Mouse (Mus musculus): ENCODE data around the gene Ccdc8.
"Not testable (repeated sequence)": the region's sequence is repeated elsewhere in the genome, so short reads cannot be mapped to it uniquely, and the experiment has no call there.

Gene Ccdc8

GRCm38 (mm10) chr7:16992451-16992807, at the start of gene Ccdc8:
TSS of gene Ccdc8 (plus strand) at chr7:16992708.
- no peak for DNase-seq (ENCODE audit: low spot score)

DNA sequence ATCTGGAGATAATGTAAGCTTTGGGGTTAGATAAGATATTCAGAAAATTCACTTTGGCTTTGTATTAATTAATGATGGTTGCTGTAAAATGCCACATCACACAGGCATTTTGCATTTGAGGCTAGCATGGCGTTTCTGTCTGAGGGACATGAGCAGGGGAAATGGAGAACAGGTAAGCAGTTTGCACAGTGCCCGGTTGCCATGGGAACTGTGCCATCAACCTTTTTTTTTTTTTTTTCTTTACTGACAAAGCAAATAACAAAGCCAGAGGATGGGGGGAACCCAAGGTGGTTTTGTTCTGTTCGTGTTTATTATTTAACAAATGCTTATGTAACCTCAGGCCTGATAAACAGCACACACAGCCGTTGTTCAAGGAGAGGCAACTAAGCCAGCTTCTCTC, 49.6 kb upstream of the Ccdc8 start:
- DNase-seq (ENCODE audit: low spot score): no peak

- no peak for DNase-seq (ENCODE audit: low spot score)
Observed at GRCm38 (mm10) chr7:16944061-16944807, 48.3 kb upstream of the Ccdc8 start, which contains the start of gene Pnmal2. TSS of gene Pnmal2 (plus strand) at chr7:16944682.

- no peak for DNase-seq (ENCODE audit: low spot score)
Observed at GRCm38 (mm10) chr7:16944808-16945315, 47.6 kb upstream of the Ccdc8 start.

- DNase-seq (ENCODE audit: low spot score): no peak
Observed at GRCm38 (mm10) chr7:16945419-16945818, 47.1 kb upstream of the Ccdc8 start.

- DNase-seq (ENCODE audit: low spot score): no peak
Observed at GRCm38 (mm10) chr7:16946441-16947348, 45.8 kb upstream of the Ccdc8 start.

- no peak for DNase-seq (ENCODE audit: low spot score)
Observed at GRCm38 (mm10) chr7:16947349-16947895, 45.1 kb upstream of the Ccdc8 start.

GRCm38 (mm10) chr7:16947959-16948361, 44.5 kb upstream of the Ccdc8 start:
- no peak for DNase-seq (ENCODE audit: low spot score)

DNA sequence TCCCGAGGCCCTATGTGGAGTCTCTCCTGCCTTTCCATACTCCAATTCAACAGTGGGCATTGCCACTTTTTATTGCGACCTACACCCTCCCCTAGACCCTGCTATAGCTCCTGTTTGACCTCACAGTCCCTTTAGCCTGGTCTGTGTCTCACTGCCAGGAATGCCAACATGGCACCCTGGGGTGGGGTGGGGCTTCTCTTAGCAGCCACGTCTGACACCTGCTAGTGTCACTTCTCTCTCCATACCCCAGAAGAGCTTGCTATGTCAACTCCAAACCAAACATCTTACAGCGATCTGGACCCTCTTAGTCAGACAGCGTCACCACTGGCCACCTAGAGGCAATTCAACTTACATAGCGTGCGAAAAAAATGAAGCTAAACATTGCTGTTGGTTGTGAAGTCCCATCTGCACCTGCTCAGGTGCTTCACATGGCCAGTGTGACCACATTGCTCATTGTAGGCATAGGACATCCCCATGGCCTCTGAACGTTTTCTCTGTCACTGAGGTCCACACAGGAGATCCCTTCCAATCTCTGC, 43.5 kb upstream of the Ccdc8 start:
- DNase-seq (ENCODE audit: low spot score): no peak

- no peak for DNase-seq (ENCODE audit: low spot score)
Observed at GRCm38 (mm10) chr7:16949908-16950841, 42.3 kb upstream of the Ccdc8 start.

DNA sequence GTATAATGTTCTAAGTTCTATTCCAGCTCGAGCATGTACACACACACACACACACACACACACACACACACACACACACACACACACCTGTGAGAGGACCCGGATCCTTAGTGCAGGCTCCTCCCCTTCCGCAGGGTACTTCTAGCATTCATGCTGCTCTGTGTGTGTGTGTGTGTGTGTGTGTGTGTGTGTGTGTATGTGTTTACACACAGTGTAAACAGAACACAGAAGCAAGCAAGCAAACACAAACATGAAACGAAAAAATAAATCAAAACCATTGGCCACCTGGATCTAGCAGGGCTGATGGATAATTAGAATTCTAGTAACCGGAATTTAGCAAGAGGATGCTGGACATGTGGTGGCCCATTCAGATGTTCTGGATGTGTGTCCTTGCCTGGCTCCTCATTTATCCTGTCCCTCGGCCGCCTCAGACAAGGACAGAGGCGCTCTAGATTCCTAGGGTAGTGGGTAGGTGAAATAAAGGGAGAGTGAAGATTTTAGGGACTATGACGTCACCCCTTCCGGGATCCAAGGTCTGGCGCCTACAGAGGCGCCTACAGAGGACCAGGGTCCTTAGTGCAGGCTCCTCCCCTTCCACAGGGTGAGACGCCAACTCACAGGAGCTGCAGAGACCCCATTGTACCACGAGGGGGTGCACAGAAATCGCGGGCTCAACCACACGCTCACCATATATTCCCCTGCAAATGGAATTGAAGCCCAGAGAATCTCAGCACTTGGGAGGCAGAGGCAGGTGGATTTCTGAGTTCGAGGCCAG, 41.5 kb upstream of the Ccdc8 start:
- DNase-seq (ENCODE audit: low spot score): no peak

GRCm38 (mm10) chr7:16953776-16954175, 38.7 kb upstream of the Ccdc8 start:
- not testable (repeated sequence) for DNase-seq (ENCODE audit: low spot score)

DNA sequence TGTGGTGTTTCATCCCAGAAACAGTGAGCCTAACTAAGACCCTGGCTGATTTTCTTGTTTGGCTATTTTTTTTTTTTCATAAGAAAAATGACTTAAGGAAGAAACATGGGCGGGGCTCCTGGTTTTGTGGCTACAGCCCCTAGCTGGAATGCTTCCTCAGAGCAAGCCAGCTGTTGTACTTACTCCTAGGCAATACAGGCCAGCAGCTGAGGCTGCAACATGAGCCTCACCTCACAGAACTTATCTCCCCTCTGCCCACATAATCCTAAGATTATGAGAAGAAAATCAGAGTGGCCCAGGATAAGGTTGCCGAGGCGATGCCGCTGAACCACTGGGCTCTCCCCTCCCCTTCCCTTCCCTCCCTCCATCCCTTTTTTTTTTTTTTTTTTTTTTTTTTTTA, 36.8 kb upstream of the Ccdc8 start:
- no peak for DNase-seq (ENCODE audit: low spot score)

DNA sequence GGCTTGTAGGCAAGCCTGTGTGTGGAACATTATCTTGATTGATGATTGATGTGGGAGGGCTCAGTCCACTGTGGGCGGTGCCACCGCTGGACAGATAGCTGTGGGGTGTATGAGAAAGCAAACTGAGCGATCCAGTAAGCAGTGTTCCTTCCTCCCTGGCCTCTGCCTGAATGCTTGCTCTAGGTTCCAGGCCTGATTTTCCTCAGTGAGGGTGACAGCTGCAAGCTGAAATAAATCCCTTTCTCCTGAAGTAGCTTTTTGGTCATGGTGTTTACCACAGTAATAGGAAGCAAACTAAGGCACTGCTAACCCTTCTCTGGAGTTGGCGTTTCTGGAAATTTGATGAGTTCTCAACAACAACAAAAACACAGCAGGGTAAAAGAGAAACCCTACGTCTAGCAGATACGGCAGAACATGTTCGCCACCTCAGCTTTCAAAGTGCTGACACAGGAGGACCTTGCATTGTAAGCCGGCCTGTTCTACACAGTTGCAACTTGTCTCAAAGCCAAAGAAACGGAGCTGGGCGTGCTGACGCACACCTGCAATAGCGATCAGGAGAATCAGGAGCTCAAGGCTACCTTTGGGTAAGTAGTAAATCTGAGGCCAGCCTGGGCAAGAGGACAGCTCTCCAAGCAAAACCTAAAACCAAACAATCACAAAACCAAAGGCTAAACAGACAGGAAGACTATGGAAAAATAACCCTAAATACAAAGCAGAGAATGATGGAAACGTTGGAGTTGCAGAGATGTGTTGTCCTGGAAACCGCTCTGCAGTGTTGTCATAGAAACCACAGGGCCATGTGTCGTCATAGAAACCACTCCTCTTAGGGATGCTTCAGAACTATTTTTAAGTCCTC, 35.9 kb upstream of the Ccdc8 start:
- no peak for DNase-seq (ENCODE audit: low spot score)

- peak; percentile 88 for DNase-seq (ENCODE audit: low spot score)
Observed at GRCm38 (mm10) chr7:16959539-16960187, 32.8 kb upstream of the Ccdc8 start, which contains the start of gene Pnmal1. TSS of gene Pnmal1 (plus strand) at chr7:16959679.

DNA sequence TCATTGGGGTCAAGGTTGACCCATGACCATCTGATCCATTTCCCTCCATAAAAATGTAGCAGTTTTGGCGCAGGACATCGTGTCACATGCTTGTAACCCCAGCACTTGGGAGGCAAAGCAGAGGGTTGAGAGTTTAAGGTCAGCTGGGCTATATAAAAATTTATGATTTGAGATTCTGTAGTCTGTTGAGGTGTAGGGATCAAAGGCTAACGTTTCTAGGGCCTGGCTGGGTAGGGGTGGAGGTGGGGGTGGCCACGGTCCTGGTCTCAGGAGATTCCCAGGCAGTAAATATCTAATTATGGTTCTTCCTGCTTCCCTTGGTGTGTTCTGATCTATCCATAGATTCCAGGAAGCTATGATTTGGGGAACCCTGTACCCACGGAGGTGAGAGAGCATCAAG, 30.8 kb upstream of the Ccdc8 start:
- DNase-seq (ENCODE audit: low spot score): no peak

DNA sequence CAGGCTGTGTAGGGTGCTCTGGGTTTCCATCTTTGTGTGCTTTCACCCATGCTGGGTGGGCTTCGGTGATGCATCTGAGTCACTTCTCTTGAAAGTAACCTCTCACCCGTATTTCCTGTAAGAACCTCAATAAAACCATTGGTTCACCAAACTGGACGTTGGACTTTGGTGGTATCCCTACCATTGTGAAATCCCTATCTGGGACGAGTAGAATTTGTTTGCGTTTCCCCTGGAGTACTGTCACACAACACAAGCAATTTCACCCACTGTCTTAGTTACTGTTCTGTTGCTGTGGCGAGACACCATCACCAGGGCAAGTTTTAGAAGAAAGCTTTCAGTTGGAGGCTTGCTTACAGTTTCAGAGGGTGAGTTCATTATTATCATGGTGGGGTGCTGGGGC, 24.1 kb upstream of the Ccdc8 start:
- no peak for DNase-seq (ENCODE audit: low spot score)

DNA sequence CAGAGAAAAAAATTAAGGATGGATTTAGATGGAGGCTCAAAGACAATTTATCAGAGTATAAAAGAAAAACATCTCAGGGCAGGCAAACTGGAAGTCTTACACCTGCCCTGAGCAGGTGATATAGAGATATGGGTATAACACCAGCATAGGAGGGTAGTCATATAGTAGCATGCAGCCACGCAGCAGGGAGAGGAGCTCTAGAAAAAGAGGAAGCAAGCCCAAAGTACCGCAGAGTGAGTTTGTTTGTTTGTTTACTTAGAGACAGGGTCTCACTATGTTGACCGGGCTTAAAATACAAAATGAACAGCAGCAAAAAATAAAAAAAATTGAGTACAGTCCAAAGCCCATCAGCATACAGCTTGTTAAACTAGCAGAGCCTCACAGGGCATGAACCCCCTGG, 21.3 kb upstream of the Ccdc8 start:
- no peak for DNase-seq (ENCODE audit: low spot score)

DNA sequence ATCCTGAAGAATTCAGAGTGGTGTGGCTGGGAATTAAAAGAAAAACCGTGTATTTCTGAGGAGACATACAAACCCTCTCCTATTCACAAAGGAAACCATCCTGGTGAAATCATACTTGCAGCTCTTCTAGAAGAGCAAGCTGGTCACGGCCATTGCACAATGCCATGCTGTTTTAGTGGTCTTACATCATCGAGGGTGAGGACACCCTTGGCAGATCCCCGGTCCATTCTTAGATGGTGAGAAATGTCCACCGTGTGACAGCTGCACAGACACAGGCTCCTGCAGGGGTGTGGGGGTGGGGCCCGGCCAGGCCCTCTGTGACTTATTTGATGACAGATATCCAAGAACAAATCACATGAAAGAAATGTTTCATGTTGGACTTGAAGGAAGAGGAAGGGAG, 18.5 kb upstream of the Ccdc8 start:
- DNase-seq (ENCODE audit: low spot score): no peak
